Mouse (Mus musculus) heart, postnatal 25 days (tissue): Measurements from ENCODE around the gene Adipor1. TPM values are rescaled to one million over a fixed set of nuclear protein-coding genes. Genes with fewer than 3 reads are reported as not detected.

Experiments
- DNase-seq: peaks from one replicate; pipeline ENCODE4 v3.0.0; 2022; ENCODE audit warnings: low spot score
- intact Hi-C: fragments of 180-260 bp; cut with DNase I; formaldehyde crosslinking; loops from one replicate; pipeline ENCODE4 v1.15.1; 2025
- total RNA-seq, 2 experiments: library from RNA; stranded (reverse); gene quantifications; 2 replicates each; pipeline ENCODE4 v1.2.3; 2021

The Adipor1 gene
- total RNA-seq, 2 experiments from 2014 or later, result 140 TPM

DNA sequence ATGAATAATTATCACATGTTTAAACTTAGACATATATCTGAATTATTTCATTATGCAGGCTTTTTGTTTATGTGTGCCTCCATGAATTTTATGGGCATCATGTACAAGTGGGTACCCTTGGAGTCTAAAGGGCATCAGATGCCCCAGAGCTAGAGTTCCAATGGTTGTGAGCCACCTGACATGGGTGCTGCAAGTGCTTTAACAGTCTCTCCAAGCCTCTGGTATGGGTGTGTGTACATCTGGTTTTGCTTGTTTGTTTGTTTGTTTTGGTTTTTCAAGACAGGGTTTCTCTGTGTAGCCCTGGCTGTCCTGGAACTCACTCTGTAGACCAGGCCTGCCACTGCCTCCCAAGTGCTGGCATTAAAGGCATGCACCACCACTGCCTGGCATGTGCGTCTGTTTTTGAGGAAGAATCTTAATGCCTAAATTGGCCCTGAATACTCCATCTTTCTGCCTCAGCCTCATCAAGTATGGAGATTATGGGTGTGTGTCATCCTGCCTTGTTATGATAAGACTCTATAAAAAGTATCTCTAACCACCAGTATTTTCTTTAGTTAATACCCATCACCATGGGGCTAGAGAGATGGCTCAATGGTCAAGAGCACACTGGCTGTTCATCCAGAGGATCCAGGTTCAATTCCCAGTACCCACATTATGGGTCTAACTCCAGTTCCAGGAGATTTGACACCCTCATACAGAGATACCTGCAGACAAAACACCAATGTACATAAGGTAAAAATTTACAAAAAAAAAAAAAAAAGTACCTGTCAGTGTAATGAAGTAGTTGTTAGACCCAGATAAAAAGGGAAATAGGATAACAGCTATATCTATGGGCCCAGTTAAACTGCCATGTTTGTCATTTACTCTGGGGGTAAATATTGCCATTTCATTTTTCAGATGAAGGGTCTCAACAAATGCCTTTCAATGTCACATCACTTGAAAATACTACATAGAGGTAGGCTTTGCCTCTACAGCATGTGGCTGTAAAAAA is 45.4 kb downstream of the Adipor1 start:
- intact Hi-C loops, result no loop called here
- DNase-seq, result no peak

Other genes with a start within 250 kb of the Adipor1 start
- under 1 TPM; 0.34 to 0.92 TPM for gene Chil1, start 233.2 kb upstream of the Adipor1 start, total RNA-seq
- gene Mybph, start 221.9 kb upstream of the Adipor1 start, total RNA-seq, result not detected
- gene Adora1, start 179.9 kb upstream of the Adipor1 start, total RNA-seq, result 10 to 100 TPM; 15.5 to 20.5 TPM
- not detected for gene Myog, start 125.4 kb upstream of the Adipor1 start, total RNA-seq
- 1 to 10 TPM; 1.6 to 1.9 TPM for gene Ppfia4, start 82.5 kb upstream of the Adipor1 start, total RNA-seq
- gene Tmem183a, start 53.4 kb upstream of the Adipor1 start, total RNA-seq, result 10 to 100 TPM; 19.4 to 19.8 TPM
- gene 4933406M09Rik, start 29.4 kb upstream of the Adipor1 start, total RNA-seq, result not detected
- 10 to 100 TPM; 25.3 to 25.5 TPM for gene Cyb5r1, start 9.8 kb upstream of the Adipor1 start, total RNA-seq
- gene Klhl12, start 40.2 kb downstream of the Adipor1 start, total RNA-seq, result 10 to 100 TPM; 19.1 to 20.5 TPM
- 1 to 10 TPM; 8.4 to 8.9 TPM for gene Rabif, start 79.3 kb downstream of the Adipor1 start, total RNA-seq
- not detected for gene Mgat4e, start 134.3 kb downstream of the Adipor1 start, total RNA-seq
- 10 to 100 TPM; 17.0 to 20.6 TPM for gene Kdm5b, start 144.8 kb downstream of the Adipor1 start, total RNA-seq
- not detected for gene Syt2, start 231.3 kb downstream of the Adipor1 start, total RNA-seq